ENCODE assay signal across 8 mouse cellular contexts in genomic region chr2:73351927-73352374, GRCm38 (mm10). TPM values are rescaled to one million over a fixed set of nuclear protein-coding genes. Genes with fewer than 3 reads are reported as not detected.
DNase-seq lines count a peak whose midpoint lies in the region; ATAC-seq and TF ChIP-seq lines count a peak whose summit lies in the region.
"Had no signal": no experiment of that assay in that cellular context is flagged by ENCODE, and none has a peak within 500 bp of the region (broad histone marks: within the 10 kb centered on the region; RNA-seq: fewer than 3 reads in every experiment).

No protein-coding gene starts in this region.

- H3K9ac ChIP-seq in midbrain, embryonic 13.5 days (replicated peaks): peak overlapping the region; percentile 28; the same call in 1 of the 2 replicates
- no peak overlapping the region for H3K9ac ChIP-seq in midbrain, embryonic 15.5 days
- H3K9ac ChIP-seq in forebrain, embryonic 15.5 days (replicated peaks): no peak overlapping the region
- no peak overlapping the region for H3K9ac ChIP-seq in intestine, embryonic 15.5 days
- H3K9ac ChIP-seq: midbrain, embryonic 12.5 days had no signal

- no peak overlapping the region for H3K4me3 ChIP-seq in midbrain, embryonic 13.5 days (replicated peaks)
- H3K4me3 ChIP-seq in midbrain, embryonic 15.5 days: no peak overlapping the region
- peak overlapping the region; percentile 1; the same call in 1 of the 2 replicates for H3K4me3 ChIP-seq in forebrain, embryonic 15.5 days
- H3K4me3 ChIP-seq in intestine, embryonic 15.5 days (replicated peaks): no peak overlapping the region
- no peak overlapping the region for H3K4me3 ChIP-seq in myocyte
- H3K4me3 ChIP-seq: midbrain, embryonic 12.5 days had no signal

- no peak for TF ChIP-seq POLR2A in myocyte (IDR thresholded peaks at IDR 0.05; ENCODE audit: insufficient read length, low read depth)

- H3K27me3 ChIP-seq in midbrain, embryonic 13.5 days: no peaks in the 10 kb centered on the region
- no peaks in the 10 kb centered on the region for H3K27me3 ChIP-seq in midbrain, embryonic 15.5 days (replicated peaks)
- H3K27me3 ChIP-seq in forebrain, embryonic 15.5 days: no peaks in the 10 kb centered on the region
- no peaks in the 10 kb centered on the region for H3K27me3 ChIP-seq in intestine, embryonic 15.5 days (replicated peaks)
- no peaks in the 10 kb centered on the region for H3K27me3 ChIP-seq in myocyte (ENCODE audit: control insufficient read depth, insufficient read depth, insufficient read length)
- H3K27me3 ChIP-seq: midbrain, embryonic 12.5 days had no signal

- H3K4me1 ChIP-seq in midbrain, embryonic 13.5 days (replicated peaks): peaks cover 11% of the 10 kb centered on the region
- H3K4me1 ChIP-seq in midbrain, embryonic 15.5 days: 0 out of 2 replicates have a peak, but pooled peaks cover 4% of the 10 kb centered on the region
- peaks cover 28% of the 10 kb centered on the region for H3K4me1 ChIP-seq in forebrain, embryonic 15.5 days
- H3K4me1 ChIP-seq in intestine, embryonic 15.5 days (replicated peaks): no peaks in the 10 kb centered on the region

- H3K79me2 ChIP-seq in myocyte (ENCODE audit: control insufficient read depth, insufficient read depth): no peaks in the 10 kb centered on the region

- ATAC-seq in midbrain, embryonic 13.5 days: no peak
- ATAC-seq in midbrain, embryonic 15.5 days (replicated peaks): no peak
- ATAC-seq in forebrain, embryonic 15.5 days (replicated peaks): peak; percentile 86
- ATAC-seq in intestine, embryonic 15.5 days: no peak

- WGBS in midbrain, embryonic 13.5 days: 35% methylated on average over 7 of the region's 7 CpGs
- 37% methylated on average over 7 of the region's 7 CpGs for WGBS in midbrain, embryonic 15.5 days
- 9% methylated on average over 7 of the region's 7 CpGs for WGBS in forebrain, embryonic 15.5 days
- 37% methylated on average over 7 of the region's 7 CpGs for WGBS in intestine, embryonic 15.5 days

- no peak for DNase-seq in testis, postnatal 14 days (ENCODE audit: low spot score)
- no peak for DNase-seq in thymus, adult 18-20 months

- peaks cover 7% of the 10 kb centered on the region; the same call in 1 of the 2 replicates for H3K36me3 ChIP-seq in midbrain, embryonic 13.5 days
- 0 out of 2 replicates have a peak, but pooled peaks cover 1% of the 10 kb centered on the region for H3K36me3 ChIP-seq in midbrain, embryonic 15.5 days (replicated peaks)
- peaks cover 3% of the 10 kb centered on the region; the same call in 1 of the 2 replicates for H3K36me3 ChIP-seq in forebrain, embryonic 15.5 days
- no peaks in the 10 kb centered on the region for H3K36me3 ChIP-seq in intestine, embryonic 15.5 days
- no peaks in the 10 kb centered on the region for H3K36me3 ChIP-seq in myocyte (ENCODE audit: control insufficient read depth, insufficient read depth)
- H3K36me3 ChIP-seq: midbrain, embryonic 12.5 days had no signal

- no peak overlapping the region for H3ac ChIP-seq in myocyte (ENCODE audit: control insufficient read depth, insufficient read length)

- H3K9me3 ChIP-seq in midbrain, embryonic 13.5 days: no peaks in the 10 kb centered on the region
- no peaks in the 10 kb centered on the region for H3K9me3 ChIP-seq in midbrain, embryonic 15.5 days
- H3K9me3 ChIP-seq in forebrain, embryonic 15.5 days: no peaks in the 10 kb centered on the region
- H3K9me3 ChIP-seq in intestine, embryonic 15.5 days: no peaks in the 10 kb centered on the region
- H3K9me3 ChIP-seq: midbrain, embryonic 12.5 days had no signal

- H3K27ac ChIP-seq in midbrain, embryonic 13.5 days: no peak overlapping the region
- H3K27ac ChIP-seq in midbrain, embryonic 15.5 days: no peak overlapping the region
- H3K27ac ChIP-seq in forebrain, embryonic 15.5 days (replicated peaks): peak overlapping the region; percentile 80
- no peak overlapping the region for H3K27ac ChIP-seq in intestine, embryonic 15.5 days
- H3K27ac ChIP-seq: midbrain, embryonic 12.5 days had no signal

- no peak overlapping the region for H3K4me2 ChIP-seq in midbrain, embryonic 13.5 days (replicated peaks)
- no peak overlapping the region for H3K4me2 ChIP-seq in midbrain, embryonic 15.5 days
- H3K4me2 ChIP-seq in forebrain, embryonic 15.5 days (replicated peaks): peak overlapping the region; percentile 36
- peak overlapping the region; percentile 27; the same call in 1 of the 2 replicates for H3K4me2 ChIP-seq in intestine, embryonic 15.5 days (replicated peaks)
- H3K4me2 ChIP-seq in myocyte (ENCODE audit: low read depth): peak overlapping the region; percentile 81
- H3K4me2 ChIP-seq: midbrain, embryonic 12.5 days had no signal

TF ChIP-seq in myocyte, 11 proteins besides CTCF, POLR2A, EP300 and RAD21:
- no peak for TF ChIP-seq REST (IDR thresholded peaks at IDR 0.05; ENCODE audit: insufficient read depth, insufficient read length)
- peak; percentile 79; the same call in 1 of the 2 replicates for TF ChIP-seq CEBPB (IDR thresholded peaks at IDR 0.05; ENCODE audit: insufficient read depth, poor library complexity, severe bottlenecking)

RNA-seq across cellular contexts. Expression of gene Gpr155, which starts 34.4 kb away (rescaled TPM):
- 9.7 and 10.2 TPM in 2 replicates for polyA plus RNA-seq in midbrain, embryonic 13.5 days (2015; fragmentation: Nextera tagmentation; extraction: Ambion mirVana)
- 12.7 and 14.0 TPM in 2 replicates for polyA plus RNA-seq in midbrain, embryonic 15.5 days (2015; fragmentation: Nextera tagmentation; extraction: Ambion mirVana)
- polyA plus RNA-seq in forebrain, embryonic 15.5 days (2015; fragmentation: Nextera tagmentation; extraction: Ambion mirVana): 10.9 and 11.2 TPM in 2 replicates
- polyA plus RNA-seq in intestine, embryonic 15.5 days (2015; fragmentation: Nextera tagmentation; extraction: Ambion mirVana): 11.8 and 12.3 TPM in 2 replicates
- 7.6 TPM for polyA plus RNA-seq in myocyte (2012; fragmentation: generic; extraction: Trizol)

RNA-seq across cellular contexts. Expression of gene Cir1, which starts 39.5 kb away (rescaled TPM):
- 34.0 and 34.8 TPM in 2 replicates for polyA plus RNA-seq in midbrain, embryonic 13.5 days (2015; fragmentation: Nextera tagmentation; extraction: Ambion mirVana)
- 26.2 and 27.4 TPM in 2 replicates for polyA plus RNA-seq in midbrain, embryonic 15.5 days (2015; fragmentation: Nextera tagmentation; extraction: Ambion mirVana)
- 28.5 and 30.5 TPM in 2 replicates for polyA plus RNA-seq in forebrain, embryonic 15.5 days (2015; fragmentation: Nextera tagmentation; extraction: Ambion mirVana)
- 16.5 and 20.6 TPM in 2 replicates for polyA plus RNA-seq in intestine, embryonic 15.5 days (2015; fragmentation: Nextera tagmentation; extraction: Ambion mirVana)
- 6.6 TPM for polyA plus RNA-seq in myocyte (2012; fragmentation: generic; extraction: Trizol)

RNA-seq across cellular contexts. Expression of gene Scrn3, which starts 39.5 kb away (rescaled TPM):
- polyA plus RNA-seq in midbrain, embryonic 13.5 days (2015; fragmentation: Nextera tagmentation; extraction: Ambion mirVana): 8.1 and 9.6 TPM in 2 replicates
- 6.9 and 7.7 TPM in 2 replicates for polyA plus RNA-seq in midbrain, embryonic 15.5 days (2015; fragmentation: Nextera tagmentation; extraction: Ambion mirVana)
- 8.5 and 9.3 TPM in 2 replicates for polyA plus RNA-seq in forebrain, embryonic 15.5 days (2015; fragmentation: Nextera tagmentation; extraction: Ambion mirVana)
- 16.4 and 16.7 TPM in 2 replicates for polyA plus RNA-seq in intestine, embryonic 15.5 days (2015; fragmentation: Nextera tagmentation; extraction: Ambion mirVana)
- 10.7 TPM for polyA plus RNA-seq in myocyte (2012; fragmentation: generic; extraction: Trizol)

Comparison
In these comparisons a context has a peak if more than half of its experiments do, and no peak if none do; other contexts are left out.
1. H3K4me2 ChIP-seq: peak in forebrain, embryonic 15.5 days (single experiment), intestine, embryonic 15.5 days (single experiment) and myocyte (single experiment); none in midbrain, embryonic 13.5 days (single experiment) and midbrain, embryonic 15.5 days (single experiment).